Mouse (Mus musculus) neural tube, embryonic 15.5 days (tissue): ENCODE measurements around the gene Wipf3. TPM values are rescaled to one million over a fixed set of nuclear protein-coding genes. Genes with fewer than 3 reads are reported as not detected.

ENCODE experiments used
- ATAC-seq: fragments of 200-750 bp; cut with Nextera tagmentation; 2 replicates; pipeline ENCODE4 v1.8.0; 2017; ENCODE audit warnings: mild to moderate bottlenecking, moderate TSS enrichment, moderate library complexity; ENCODE audit not compliant: low FRiP score
- H3K27ac ChIP-seq: fragments of 300-500 bp; sonication (generic); replicated peaks from 2 replicates; pipeline ENCODE4 v1.5.1; 2015; ENCODE audit warnings: mild to moderate bottlenecking, inconsistent platforms
- H3K27me3 ChIP-seq: fragments of 300-500 bp; sonication (generic); replicated peaks from 2 replicates; pipeline ENCODE4 v1.6.1; 2015; ENCODE audit warnings: inconsistent platforms
- H3K36me3 ChIP-seq: fragments of 300-500 bp; sonication (generic); 2 replicates; pipeline ENCODE4 v1.6.1; 2015; ENCODE audit warnings: inconsistent platforms
- H3K4me1 ChIP-seq: fragments of 300-500 bp; sonication (generic); 2 replicates; pipeline ENCODE4 v1.6.1; 2015; ENCODE audit warnings: inconsistent platforms
- H3K4me2 ChIP-seq: fragments of 300-500 bp; sonication (generic); 2 replicates; pipeline ENCODE4 v1.6.1; 2015; ENCODE audit warnings: inconsistent platforms, mild to moderate bottlenecking, moderate library complexity
- H3K4me3 ChIP-seq: fragments of 300-500 bp; sonication (generic); replicated peaks from 2 replicates; pipeline ENCODE4 v1.5.1; 2015; ENCODE audit warnings: mild to moderate bottlenecking, inconsistent platforms
- H3K9ac ChIP-seq: fragments of 300-500 bp; sonication (generic); replicated peaks from 2 replicates; pipeline ENCODE4 v1.6.1; 2015; ENCODE audit warnings: mild to moderate bottlenecking, inconsistent platforms
- H3K9me3 ChIP-seq: fragments of 300-500 bp; sonication (generic); replicated peaks from 2 replicates; pipeline ENCODE4 v1.6.1; 2016; ENCODE audit warnings: inconsistent platforms
- WGBS: fragments of 180-500 bp; shearing (Covaris S2); methylation state at CpG from one replicate; pipeline ENCODE4 v1.1.7; 2015; ENCODE audit warnings: mixed read lengths; 5-methylcytosine and 5-hydroxymethylcytosine counted together
- polyA plus RNA-seq: library from polyadenylated mRNA; unstranded; fragments of >200 nt; fragmentation: Nextera tagmentation; extraction: Ambion mirVana; gene quantifications from 2 replicates; pipeline ENCODE4 v1.2.1, GENCODE M21; 2015

The Wipf3 gene
- polyA plus RNA-seq: 1.8 and 2.6 TPM in 2 replicates

GRCm38 (mm10) chr6:54429447-54430194 is at the start of gene Wipf3:
TSS of gene Wipf3 (plus strand) at chr6:54429603.
- peaks cover 32% of the 10 kb centered on the region for H3K4me1 ChIP-seq
- peak within 1 kb of the TSS; percentile 56 for H3K4me3 ChIP-seq
- peak within 1 kb of the TSS; percentile 80 for H3K4me2 ChIP-seq
- no peaks in the 10 kb centered on the region for H3K36me3 ChIP-seq
- no peaks in the 10 kb centered on the region for H3K9me3 ChIP-seq
- peak within 1 kb of the TSS; percentile 51 for H3K27ac ChIP-seq
- ATAC-seq: peak; percentile 82
- peaks cover 16% of the 10 kb centered on the region for H3K27me3 ChIP-seq
- peak within 1 kb of the TSS; percentile 56 for H3K9ac ChIP-seq
- WGBS: under 1% methylated on average over 71 of the region's 71 CpGs

DNA sequence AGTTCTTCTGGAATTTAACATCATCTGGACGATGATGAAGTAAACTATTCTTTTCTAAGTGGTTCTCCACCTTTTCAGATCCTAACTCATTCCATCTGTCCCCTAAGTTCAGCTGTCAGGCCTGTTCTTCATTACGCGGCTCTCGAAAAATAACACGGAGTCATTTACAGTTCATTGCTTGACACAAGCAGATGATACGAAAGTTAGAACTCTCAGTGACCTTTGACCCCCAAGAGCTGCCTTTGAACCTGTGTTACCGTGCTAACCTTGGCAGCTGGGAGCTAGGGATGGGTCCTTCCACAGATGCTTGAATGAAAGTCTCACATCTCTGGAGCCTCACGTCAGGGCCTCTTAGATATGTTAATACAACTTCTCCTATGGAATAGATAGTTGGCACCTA is 46.8 kb upstream of the Wipf3 start:
- no peak overlapping the region for H3K4me2 ChIP-seq
- H3K4me1 ChIP-seq: peaks cover 5% of the 10 kb centered on the region; the same call in 1 of the 2 replicates
- H3K27ac ChIP-seq: no peak overlapping the region
- no peak overlapping the region for H3K9ac ChIP-seq
- H3K36me3 ChIP-seq: no peaks in the 10 kb centered on the region
- no peaks in the 10 kb centered on the region for H3K27me3 ChIP-seq
- WGBS: 70% methylated on average over 8 of the region's 8 CpGs
- no peak overlapping the region for H3K4me3 ChIP-seq
- no peak for ATAC-seq
- H3K9me3 ChIP-seq: no peaks in the 10 kb centered on the region

GRCm38 (mm10) chr6:54383893-54384524 is 45.4 kb upstream of the Wipf3 start:
- Histone ChIP-seq H3K9ac (no peak overlapping the region), H3K4me1 (peaks cover 5% of the 10 kb centered on the region; the same call in 1 of the 2 replicates), H3K36me3 (no peaks in the 10 kb centered on the region), H3K9me3 (no peaks in the 10 kb centered on the region), H3K27me3 (no peaks in the 10 kb centered on the region), H3K27ac (no peak overlapping the region), H3K4me3 (no peak overlapping the region), H3K4me2 (peak overlapping the region; percentile 17; the same call in 1 of the 2 replicates)
- ATAC-seq: no peak
- WGBS: 45% methylated on average over 12 of the region's 12 CpGs

DNA sequence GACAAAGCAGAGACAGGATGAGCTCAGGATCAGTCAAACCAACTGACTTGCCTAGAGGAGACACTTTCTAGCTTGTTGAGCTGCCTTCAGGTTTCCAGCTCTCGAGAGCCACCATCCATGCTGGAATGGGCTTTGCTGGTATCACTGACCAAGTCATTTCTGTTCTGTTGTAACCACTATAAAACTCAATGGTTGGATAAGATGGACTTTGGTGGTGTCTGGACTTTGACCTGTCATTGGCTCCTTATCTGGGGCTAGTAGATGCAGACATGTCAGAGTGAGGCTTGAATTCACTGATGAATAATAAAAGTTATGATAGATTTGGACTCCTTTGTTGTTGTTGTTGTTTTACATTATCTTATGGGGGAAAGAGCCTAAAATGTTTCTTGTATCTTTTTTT is 44.6 kb upstream of the Wipf3 start:
- H3K27ac ChIP-seq: no peak overlapping the region
- no peak for ATAC-seq
- no peaks in the 10 kb centered on the region for H3K27me3 ChIP-seq
- 93% methylated on average over 1 of the region's 1 CpGs for WGBS
- H3K36me3 ChIP-seq: no peaks in the 10 kb centered on the region
- H3K4me2 ChIP-seq: no peak overlapping the region
- H3K4me3 ChIP-seq: no peak overlapping the region
- no peak overlapping the region for H3K9ac ChIP-seq
- H3K9me3 ChIP-seq: no peaks in the 10 kb centered on the region
- H3K4me1 ChIP-seq: peaks cover 5% of the 10 kb centered on the region; the same call in 1 of the 2 replicates

DNA sequence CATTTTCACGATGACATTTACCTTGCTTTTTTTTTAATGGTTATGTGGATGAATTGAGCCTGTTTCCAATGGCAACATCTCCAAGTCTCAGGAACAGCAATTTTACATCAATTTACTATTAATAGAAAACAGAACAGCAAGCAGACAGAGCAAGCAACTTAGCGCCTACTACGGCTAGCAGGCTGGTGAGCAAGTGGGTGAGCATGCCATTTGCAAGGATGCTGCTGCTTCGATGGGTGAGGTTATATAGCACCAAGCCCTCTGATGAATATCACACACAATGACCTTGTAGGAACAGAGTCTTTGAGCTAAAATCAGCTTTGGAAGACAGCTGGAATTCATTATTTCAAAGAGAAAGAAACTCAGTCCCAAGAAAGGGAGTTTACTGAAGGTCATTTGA is 43.0 kb upstream of the Wipf3 start:
- 80% methylated on average over 4 of the region's 4 CpGs for WGBS
- no peaks in the 10 kb centered on the region for H3K9me3 ChIP-seq
- no peak overlapping the region for H3K4me3 ChIP-seq
- no peak for ATAC-seq
- no peak overlapping the region for H3K4me2 ChIP-seq
- no peak overlapping the region for H3K9ac ChIP-seq
- H3K4me1 ChIP-seq: peaks cover 5% of the 10 kb centered on the region; the same call in 1 of the 2 replicates
- H3K27me3 ChIP-seq: no peaks in the 10 kb centered on the region
- no peaks in the 10 kb centered on the region for H3K36me3 ChIP-seq
- no peak overlapping the region for H3K27ac ChIP-seq

DNA sequence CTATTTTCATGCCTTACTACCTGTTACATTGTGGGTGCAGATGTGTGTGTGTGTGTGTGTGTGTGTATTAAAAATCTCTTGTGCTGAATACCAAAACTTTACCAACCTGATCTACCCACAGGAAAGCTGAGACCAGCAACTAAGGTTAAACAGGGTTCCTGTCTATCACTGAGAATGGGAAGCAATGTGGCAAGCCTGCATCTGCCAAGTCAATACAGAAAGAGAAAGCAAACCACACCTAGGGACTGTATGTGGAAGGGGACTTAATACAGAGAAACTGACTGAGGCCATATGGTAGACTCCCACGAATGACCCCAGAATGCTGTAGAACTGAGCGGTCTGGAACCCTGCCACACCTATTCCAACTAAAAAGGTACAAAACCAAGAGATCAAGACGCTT is 42.4 kb upstream of the Wipf3 start:
- H3K4me1 ChIP-seq: peaks cover 6% of the 10 kb centered on the region; the same call in 1 of the 2 replicates
- no peak for ATAC-seq
- 94% methylated on average over 3 of the region's 3 CpGs for WGBS

GRCm38 (mm10) chr6:54387751-54388150 is 41.7 kb upstream of the Wipf3 start:
- H3K4me3 ChIP-seq: no peak overlapping the region
- no peak overlapping the region for H3K27ac ChIP-seq
- no peak for ATAC-seq
- no peaks in the 10 kb centered on the region for H3K36me3 ChIP-seq
- H3K9ac ChIP-seq: no peak overlapping the region
- no peaks in the 10 kb centered on the region for H3K9me3 ChIP-seq
- H3K4me1 ChIP-seq: peaks cover 9% of the 10 kb centered on the region; the same call in 1 of the 2 replicates
- no peaks in the 10 kb centered on the region for H3K27me3 ChIP-seq
- WGBS: 83% methylated on average over 5 of the region's 5 CpGs
- H3K4me2 ChIP-seq: no peak overlapping the region

More for the DNA sequence above, 42.4 kb upstream of the Wipf3 start:
- no peak overlapping the region for H3K9ac ChIP-seq
- no peaks in the 10 kb centered on the region for H3K27me3 ChIP-seq
- H3K4me2 ChIP-seq: no peak overlapping the region
- no peaks in the 10 kb centered on the region for H3K36me3 ChIP-seq
- H3K9me3 ChIP-seq: no peaks in the 10 kb centered on the region
- H3K27ac ChIP-seq: no peak overlapping the region
- H3K4me3 ChIP-seq: no peak overlapping the region

GRCm38 (mm10) chr6:54388690-54389275 is 40.6 kb upstream of the Wipf3 start:
- ATAC-seq: no peak
- WGBS: 84% methylated on average over 7 of the region's 7 CpGs
- H3K4me3 ChIP-seq: no peak overlapping the region
- H3K27ac ChIP-seq: no peak overlapping the region
- no peak overlapping the region for H3K9ac ChIP-seq
- no peaks in the 10 kb centered on the region for H3K27me3 ChIP-seq
- H3K36me3 ChIP-seq: no peaks in the 10 kb centered on the region
- no peaks in the 10 kb centered on the region for H3K9me3 ChIP-seq
- H3K4me1 ChIP-seq: peaks cover 9% of the 10 kb centered on the region; the same call in 1 of the 2 replicates
- no peak overlapping the region for H3K4me2 ChIP-seq

DNA sequence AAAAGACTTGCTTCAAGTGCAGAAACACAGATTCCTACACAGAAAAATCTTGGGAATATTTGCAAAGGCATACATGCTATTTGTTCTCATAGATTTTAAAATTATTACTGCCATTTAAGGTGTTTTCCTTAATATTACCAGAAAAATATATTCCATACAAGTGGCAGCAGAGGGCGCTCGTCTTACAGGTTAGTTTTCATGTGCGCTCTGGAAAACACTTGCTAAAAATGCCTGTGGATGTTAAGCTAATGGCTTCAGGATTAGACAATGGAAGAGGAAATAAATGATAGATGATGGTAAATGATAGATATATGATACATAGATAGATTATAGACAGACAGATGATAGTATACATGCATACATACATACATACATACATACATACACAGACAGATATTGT is 37.6 kb upstream of the Wipf3 start:
- Histone ChIP-seq H3K4me3 (no peak overlapping the region), H3K27ac (no peak overlapping the region), H3K9ac (no peak overlapping the region), H3K9me3 (no peaks in the 10 kb centered on the region), H3K4me1 (peaks cover 4% of the 10 kb centered on the region; the same call in 1 of the 2 replicates), H3K36me3 (no peaks in the 10 kb centered on the region), H3K27me3 (no peaks in the 10 kb centered on the region), H3K4me2 (no peak overlapping the region)
- 5% methylated on average over 3 of the region's 3 CpGs for WGBS
- ATAC-seq: peak; percentile 61; the same call in 1 of the 2 replicates

GRCm38 (mm10) chr6:54393886-54394285 is 35.5 kb upstream of the Wipf3 start:
- Histone ChIP-seq H3K9ac (no peak overlapping the region), H3K4me1 (peaks cover 4% of the 10 kb centered on the region; the same call in 1 of the 2 replicates), H3K4me3 (no peak overlapping the region), H3K27ac (no peak overlapping the region), H3K9me3 (no peaks in the 10 kb centered on the region), H3K36me3 (no peaks in the 10 kb centered on the region), H3K4me2 (no peak overlapping the region), H3K27me3 (no peaks in the 10 kb centered on the region)
- 78% methylated on average over 6 of the region's 6 CpGs for WGBS
- no peak for ATAC-seq

DNA sequence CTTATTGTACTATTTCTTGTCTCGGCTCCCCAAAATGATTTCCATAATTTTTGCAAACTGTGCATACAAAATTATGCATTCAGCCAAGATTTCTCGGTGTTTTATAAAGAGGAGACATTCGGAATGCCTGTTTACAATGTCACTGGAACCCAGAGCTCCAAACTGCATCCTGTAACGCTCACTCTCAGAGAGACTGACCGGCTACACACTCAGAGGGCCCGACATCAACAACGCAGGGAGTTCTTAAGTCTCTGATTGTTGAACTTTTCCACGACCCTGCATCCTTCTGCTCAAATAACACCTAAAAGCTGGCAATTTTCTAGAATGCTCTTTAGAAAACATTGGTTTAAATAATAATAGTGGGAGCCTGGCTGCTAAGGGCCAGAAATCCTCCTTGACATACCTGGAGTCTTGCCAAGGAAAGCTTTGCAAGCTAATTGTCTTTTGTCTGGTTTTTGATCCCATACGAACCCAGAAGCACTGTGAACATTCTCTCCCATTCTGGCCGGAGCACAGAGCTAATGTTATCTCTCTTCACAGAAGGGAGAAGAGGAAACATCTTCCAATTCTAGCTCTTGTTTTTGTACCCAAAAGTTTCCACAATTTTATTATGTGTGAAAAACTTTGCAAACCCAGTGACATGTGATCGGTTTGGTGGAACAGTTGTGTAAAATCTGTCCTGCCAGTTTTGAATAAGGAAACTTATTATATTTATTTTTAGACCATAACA is 30.0 kb upstream of the Wipf3 start:
- 55% methylated on average over 11 of the region's 11 CpGs for WGBS
- no peaks in the 10 kb centered on the region for H3K27me3 ChIP-seq
- no peaks in the 10 kb centered on the region for H3K36me3 ChIP-seq
- no peak overlapping the region for H3K4me3 ChIP-seq
- peak overlapping the region; percentile 35; the same call in 1 of the 2 replicates for H3K27ac ChIP-seq
- no peak overlapping the region for H3K9ac ChIP-seq
- no peaks in the 10 kb centered on the region for H3K9me3 ChIP-seq
- no peak for ATAC-seq
- H3K4me2 ChIP-seq: no peak overlapping the region
- no peaks in the 10 kb centered on the region for H3K4me1 ChIP-seq
